Mouse (Mus musculus) thymus, adult 2 months (tissue): ENCODE results near the gene Ecel1.

Experiments
- CTCF ChIP-seq: fragments of 200-500 bp; IDR thresholded peaks from 2 replicates; pipeline ENCODE4 v1.5.1; 2012; ENCODE audit warnings: mild to moderate bottlenecking, control low read depth, low read length, moderate library complexity, borderline replicate concordance; ENCODE audit not compliant: control insufficient read depth, poor library complexity, insufficient read depth; ENCODE audit errors: extremely low read depth
- POLR2A ChIP-seq: fragments of 200-500 bp; IDR thresholded peaks from 2 replicates; pipeline ENCODE4 v1.6.1; 2012; ENCODE audit warnings: mild to moderate bottlenecking, low read length, control low read depth, moderate library complexity; ENCODE audit not compliant: control insufficient read depth, poor library complexity, insufficient read depth; ENCODE audit errors: extremely low read depth

DNA sequence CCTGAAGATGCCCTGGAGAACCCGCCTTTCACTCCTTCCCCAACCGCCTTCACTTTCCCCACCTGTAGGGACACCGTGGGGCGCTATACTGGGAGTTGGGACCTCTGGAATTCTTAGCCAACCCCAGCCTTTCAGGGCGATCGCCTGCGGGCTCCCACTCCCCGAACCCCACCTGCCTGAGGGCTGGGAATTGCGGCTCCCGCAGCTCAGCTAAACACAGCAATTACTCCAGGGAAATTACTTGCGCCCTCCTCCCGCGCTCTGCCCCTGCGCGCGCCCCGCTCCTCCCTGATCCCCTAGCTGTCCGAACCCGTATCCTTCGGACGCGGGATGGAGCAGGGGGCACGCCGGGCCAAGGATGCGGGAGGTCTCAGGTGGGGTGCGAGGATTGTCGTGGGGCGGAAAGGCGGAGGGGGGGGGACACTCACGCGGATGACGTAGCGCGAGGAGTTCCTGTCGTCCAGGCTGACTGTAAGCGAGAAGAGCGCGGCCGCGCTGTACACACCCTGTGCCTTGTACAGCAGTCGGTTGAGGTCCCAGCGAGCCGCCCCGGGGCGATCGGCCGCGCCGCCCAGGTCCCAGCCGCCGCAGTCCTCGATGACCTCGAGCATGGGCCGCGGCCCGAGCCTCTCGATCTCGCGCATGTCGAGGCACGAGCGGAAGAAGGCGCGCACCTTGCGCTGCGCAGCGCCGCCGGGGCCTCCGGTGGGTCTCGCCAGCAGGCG is 2.4 kb downstream of the Ecel1 start:
- no peak for TF ChIP-seq CTCF
- TF ChIP-seq POLR2A: no peak
